Mouse (Mus musculus): ENCODE data around the gene Nr1i2.

DNA sequence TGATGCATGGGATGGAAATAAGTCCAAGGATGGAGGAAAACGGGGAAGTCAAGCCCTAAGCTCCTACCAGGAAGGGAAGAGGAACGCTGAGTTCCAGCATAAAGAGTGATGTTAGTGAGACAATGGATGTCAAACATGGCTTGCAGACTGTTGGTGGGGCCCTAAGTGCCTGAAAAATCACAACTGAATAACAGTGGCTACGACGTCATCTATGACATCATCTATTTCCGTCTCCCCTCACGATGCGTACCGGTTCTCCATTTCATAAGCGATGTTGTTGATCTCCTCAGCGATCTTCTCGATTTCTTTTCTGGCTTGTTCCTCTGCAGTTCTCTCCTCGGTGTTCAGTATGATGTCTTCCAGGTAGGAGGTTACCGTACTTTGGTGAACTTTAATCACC, 7.7 kb upstream of the Nr1i2 start:
- no peak for TF ChIP-seq CTCF (IDR thresholded peaks at IDR 0.05)
- TF ChIP-seq EP300 (IDR thresholded peaks at IDR 0.05; ENCODE audit: insufficient read depth, low read depth, low read length): no peak

All from heart, adult 2 months (tissue).